Mouse (Mus musculus) embryo, embryonic 11 days (tissue): ENCODE measurements at regions not wholly inside any gene's neighbourhood (a gene's known extent, or its start where the extent isn't known, plus 50 kb on each side); places are given as distances from the start of the nearest gene placed in this dataset.

Experiments used
- DNase-seq: peaks from one replicate; pipeline ENCODE4 v3.0.0-alpha.2; 2015

DNA sequence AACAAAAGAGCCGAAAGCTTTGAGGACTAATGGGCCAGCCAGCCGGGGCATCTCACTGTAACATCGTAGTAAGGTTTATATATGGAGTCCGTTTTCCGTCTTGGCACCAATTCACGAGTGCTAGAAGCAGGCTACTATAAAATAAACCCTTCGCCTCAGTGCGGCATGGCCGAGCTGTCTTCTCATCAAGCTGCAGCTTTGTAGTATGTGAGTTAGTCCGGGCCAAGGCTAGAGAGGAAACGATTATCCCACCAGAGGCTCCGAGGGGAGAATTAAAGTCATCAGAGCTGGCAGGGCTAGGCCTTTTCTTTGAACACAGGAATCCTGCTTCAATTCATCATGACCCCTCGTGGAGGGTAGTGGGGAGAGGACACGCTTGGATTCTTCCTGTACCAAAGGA, 138.9 kb upstream of the Arglu1 start:
- DNase-seq, result no peak

DNA sequence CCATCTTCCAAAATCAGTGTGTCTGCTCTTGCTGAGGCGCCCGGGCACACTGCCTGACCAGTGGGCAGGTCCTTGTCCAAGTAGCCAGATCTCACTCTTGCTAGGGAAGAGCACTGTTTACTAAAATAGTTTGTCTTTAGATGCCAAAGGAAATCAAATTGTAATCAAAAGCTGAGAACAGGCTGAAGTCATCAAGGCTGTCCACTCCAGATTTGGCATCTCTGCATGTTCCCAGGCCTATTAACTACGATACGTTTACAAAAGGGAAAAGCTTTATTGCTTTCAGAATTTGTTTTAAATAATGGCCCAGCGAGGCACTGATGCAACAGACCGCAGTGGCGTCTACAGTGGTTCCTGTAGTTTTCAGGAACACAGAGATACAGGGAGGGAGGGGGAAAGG, 137.2 kb upstream of the Arglu1 start:
- no peak for DNase-seq

DNA sequence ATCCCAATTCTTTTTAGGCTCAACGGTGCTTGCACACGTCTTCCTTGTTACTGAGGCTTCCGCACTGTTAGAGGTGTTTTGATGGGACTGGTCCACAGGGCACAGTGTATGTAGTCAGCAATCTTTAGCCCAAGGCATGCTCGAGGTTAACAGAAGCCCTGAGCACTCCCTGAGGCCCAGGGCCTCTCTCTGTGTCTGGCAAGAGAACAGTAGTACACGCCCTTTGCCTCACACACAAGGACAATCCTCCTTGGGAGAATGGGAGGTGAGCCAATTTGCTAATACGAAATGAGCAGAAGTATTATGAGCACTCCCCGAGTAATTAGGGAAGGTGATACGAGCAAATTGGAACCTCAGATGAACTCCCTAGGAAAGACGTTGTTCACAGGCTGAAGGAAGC, 136.5 kb upstream of the Arglu1 start:
- no peak for DNase-seq

DNA sequence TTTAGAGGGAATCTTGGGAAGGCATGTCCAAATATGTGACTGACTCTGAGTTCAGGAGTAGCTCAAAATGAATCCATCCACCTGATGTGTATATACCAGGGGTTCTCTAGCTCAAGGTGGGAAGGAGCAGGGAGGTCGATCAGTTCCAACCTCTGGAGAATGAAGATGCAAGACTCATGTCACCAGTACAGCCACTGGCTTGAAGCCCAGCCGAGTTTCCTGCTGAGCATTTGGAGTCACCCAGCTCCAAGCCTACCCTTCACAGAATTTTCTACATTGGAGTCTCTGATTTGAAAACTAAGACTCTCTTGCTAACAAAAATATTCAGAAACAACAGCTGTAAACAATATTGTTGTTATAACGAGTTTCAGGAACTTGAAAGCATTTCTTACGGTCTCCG, 134.6 kb upstream of the Arglu1 start:
- DNase-seq, result no peak

DNA sequence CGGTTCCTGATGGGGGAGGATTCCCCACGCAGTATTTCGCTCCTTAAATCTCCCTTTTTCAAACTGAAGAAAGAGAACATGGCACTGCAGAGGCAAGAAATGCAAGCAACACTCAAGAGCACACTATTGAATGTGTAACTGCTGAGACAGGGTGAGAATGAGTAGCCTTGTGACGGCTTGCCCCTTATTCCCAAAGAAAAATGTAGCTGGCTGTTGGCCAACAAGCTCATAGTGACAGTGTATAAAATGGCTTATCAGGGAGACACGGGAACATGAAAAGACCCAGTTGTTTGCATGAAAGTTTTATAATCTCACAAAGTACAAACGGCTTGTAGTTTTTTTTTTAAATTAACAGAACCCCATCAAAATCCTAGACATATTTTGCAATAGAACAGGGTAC, 130.8 kb upstream of the Arglu1 start:
- DNase-seq, result no peak

DNA sequence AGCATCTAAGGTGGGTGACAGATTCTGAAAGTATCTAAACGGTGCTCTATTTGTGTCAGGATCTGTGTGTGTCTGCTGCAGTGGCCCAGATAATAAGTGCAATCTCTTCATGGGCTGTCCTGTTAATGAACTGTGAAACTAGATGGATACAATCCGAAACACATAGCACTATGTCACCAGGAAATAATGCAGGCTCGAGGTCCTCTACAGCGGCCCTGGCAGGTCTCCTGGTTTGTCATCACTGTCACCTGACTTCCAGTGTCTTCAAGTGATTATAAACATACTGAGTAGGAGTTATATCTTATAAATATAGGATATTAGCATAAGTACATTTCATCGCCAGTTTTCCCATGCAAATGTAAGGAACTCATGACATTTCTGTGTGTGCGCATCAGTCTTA, 130.3 kb upstream of the Arglu1 start:
- DNase-seq, result no peak

DNA sequence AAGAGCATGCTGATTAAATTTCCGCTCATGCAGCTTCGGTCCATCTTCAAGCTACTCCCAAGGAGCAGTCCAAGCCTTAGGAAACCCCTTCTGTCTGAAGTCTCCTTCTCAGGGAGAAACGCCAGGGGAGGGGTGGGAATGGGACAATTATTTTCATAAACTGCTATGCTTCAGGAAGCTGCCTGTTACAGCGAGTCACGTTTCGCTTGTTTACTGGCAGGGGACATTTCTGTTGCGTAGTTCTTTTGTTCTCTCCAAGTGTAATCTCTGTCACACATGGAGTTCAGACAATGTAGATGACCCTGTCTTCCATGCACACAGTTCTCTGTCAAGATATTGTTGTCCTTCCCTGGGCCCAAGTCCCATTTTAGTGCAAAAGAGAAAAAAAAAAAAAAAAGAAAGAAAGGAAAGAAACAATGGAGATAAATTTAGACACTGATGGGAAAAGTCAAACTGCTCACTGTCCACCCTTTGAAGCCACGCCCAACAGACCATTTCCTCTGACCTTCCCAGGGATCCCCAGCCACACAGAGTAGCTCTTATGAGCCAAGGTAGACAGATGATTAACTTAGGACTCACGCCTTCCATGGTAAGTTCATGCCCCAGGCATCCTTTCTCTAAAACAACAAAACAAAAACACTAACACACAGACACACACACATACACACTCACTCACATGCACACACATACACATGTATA, 129.1 kb upstream of the Arglu1 start:
- DNase-seq, result no peak

DNA sequence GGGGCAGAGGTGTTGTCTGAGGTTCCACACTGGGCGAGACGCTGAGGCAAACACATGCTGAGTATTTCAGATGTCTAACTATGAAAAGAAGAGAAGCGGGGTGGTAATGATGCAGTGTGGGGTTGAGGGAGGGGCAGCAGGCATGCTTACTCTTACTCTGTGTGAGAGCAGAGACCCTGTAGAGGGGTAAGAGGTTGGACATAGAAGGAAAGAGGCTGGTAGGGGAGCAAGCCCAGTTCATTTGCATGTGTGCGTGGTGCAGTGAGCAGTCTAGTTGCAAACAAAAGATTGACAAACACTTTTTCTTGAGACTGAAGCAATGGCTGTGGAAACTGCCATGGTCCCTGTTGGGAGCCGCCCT, 122.5 kb upstream of the Arglu1 start:
- no peak for DNase-seq

DNA sequence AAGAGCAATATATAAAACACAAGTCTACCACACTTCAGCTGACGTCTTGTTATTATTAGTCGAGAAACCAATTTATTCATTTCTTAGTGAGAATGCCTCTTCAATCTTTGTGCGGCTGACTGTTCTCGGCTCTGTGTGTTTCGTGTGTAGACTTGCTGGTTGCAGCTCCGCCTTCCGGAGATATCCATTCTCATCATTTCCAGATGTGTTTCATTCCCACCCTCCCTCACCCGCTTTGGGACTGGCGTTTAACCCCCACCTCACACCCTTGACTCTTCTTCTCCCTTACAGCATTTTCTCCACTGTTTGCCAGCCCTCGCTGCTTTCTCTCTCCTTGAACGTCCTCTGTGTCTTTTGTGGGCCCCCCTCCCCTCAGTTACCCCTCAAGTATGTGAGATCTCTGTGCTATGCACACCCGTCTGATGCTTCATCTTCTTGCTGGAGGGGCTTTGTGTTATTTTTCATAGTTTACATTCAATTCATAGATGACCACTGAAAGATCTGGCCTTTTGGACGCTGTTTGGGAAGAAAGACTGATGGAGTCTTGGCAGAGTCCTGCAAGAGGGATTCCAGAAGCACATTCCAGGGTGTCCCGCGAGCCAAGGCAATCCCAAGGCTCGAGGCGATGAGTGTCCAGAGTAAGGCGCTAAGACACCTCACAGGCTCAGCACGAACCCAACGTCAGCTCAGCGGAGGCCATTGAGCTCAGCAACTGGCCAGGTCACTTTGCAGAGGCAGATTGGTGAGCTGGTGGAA, 121.9 kb upstream of the Arglu1 start:
- peak; percentile 44 for DNase-seq

DNA sequence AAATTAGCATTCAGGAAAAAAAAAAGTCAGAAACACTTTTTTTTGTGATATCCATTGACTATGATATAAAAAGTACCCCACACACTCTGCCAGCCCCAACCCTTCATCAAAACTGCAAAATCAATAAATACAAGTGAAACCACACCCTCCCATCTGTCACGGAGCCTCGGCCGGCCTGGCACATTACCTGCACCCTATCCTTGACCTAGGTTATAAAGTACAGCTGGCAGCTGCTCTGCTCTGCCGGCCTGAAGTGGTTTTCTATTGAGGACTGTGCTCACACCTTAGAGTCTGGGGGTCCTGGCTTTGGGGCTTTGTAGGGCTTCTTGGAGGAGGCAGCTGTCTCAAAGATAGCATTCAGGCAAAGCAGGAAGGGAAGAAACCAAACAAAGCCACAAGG, 120.6 kb upstream of the Arglu1 start:
- DNase-seq, result no peak

DNA sequence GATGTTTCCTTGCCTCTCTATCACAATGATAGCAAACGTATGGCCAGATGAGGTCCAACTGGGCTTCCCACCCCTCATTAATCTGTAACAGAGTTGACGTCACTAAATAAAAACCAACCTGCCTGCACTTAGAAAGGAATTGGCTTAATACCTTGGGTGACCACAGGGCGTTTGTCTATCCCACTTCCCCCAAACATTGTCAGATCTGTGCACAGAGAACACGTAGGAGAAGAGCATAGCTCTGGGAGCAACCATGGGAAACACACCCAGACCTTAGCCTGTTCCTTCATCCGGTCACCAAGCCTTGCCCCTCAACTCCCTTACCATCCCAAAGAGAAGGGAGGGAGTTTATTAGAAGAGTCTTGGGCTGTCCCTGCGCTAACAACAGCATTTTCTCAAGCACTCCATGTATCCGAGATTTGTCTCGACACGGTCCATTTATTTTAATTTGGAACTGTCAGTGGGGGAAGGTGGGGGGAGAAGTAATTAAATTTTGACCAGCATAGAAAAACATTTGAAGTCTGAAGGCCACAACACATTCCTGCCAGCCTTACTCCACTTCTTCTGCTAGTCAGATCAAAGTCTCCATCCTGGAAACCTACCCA, 119.6 kb upstream of the Arglu1 start:
- DNase-seq, result no peak

DNA sequence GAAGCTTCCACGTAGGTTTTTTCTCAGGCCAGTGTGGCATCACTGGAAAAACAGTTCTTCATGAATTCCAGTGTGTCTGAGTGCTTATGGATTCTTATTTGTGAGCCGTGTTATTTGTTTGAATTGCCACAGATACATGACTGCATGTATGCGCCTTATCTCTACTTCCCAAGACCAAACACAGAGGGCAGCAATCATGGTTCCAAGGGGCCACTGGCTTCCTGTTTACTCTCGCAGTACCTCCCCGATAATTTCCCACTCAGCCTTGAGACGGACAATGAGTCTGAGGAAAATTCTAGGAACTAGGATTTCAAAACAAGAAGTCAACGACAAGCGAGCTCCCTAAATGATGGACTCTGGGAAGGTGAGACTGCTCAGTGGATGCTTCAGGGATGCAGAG, 119.0 kb upstream of the Arglu1 start:
- no peak for DNase-seq

DNA sequence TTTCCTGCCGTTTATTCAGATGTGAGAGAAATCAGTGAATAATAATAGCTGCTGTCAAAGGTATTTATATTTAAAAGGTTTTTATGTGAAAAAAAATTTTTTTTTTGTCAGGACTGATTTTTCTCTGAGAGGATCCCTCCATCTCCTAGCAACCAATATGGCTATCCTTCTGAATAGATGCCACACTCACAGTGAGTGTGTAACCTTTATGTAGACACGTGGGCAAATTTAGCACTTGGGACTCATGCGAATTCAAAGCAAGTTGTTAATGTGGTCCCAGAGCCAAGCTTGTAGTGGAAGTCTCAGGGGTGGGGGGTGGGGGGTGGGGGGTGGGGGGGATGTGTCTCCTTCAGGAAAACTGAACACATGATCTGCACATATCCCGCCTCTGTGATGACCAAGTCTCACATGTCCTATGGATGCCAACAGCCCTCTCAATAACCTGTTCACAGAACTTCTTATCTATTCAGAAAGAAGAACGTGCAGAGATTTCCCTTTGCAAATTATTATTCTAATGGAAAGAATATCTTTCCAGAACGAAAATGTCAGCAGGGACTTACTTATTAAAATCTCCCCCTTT, 112.5 kb upstream of the Arglu1 start:
- DNase-seq, result no peak

DNA sequence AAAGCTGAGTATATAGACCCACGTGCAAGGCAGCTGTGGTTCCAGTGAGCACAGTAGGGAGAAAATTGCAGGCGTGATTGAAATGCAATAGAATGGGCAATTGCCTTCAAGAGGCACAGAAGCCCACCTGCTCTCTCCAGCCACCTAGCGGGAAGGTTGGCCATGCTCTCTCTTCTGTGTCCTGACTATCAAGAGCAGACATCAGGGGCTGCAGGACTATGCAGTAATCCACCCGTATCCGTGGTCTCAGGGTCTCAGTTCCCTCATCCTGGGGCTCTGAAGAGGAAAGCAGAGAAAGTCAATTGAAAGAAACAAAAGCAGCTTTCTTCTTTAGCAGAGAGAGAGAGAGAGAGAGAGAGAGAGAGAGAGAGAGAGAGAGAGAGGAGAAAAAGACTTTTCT, 112.0 kb upstream of the Arglu1 start:
- DNase-seq, result no peak

DNA sequence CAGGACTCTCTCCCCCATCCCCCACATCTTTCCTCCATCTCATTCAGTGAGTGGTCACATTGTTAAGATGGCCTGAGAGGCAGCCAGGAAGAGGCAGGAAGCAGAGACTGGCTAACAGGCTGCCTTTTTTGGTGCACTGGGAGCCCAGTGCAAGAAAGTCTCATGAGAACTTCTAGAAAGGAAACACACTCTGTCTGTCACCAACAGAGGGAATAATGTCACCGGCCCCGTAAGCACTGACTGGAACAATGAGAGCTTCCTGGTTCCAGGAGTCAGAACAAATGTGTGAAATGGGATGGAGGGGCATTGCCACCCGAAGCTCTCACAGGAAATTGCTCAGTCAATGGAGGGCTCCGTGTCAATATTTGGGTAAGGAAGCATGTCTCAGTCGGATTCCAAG, 111.3 kb upstream of the Arglu1 start:
- DNase-seq, result no peak

DNA sequence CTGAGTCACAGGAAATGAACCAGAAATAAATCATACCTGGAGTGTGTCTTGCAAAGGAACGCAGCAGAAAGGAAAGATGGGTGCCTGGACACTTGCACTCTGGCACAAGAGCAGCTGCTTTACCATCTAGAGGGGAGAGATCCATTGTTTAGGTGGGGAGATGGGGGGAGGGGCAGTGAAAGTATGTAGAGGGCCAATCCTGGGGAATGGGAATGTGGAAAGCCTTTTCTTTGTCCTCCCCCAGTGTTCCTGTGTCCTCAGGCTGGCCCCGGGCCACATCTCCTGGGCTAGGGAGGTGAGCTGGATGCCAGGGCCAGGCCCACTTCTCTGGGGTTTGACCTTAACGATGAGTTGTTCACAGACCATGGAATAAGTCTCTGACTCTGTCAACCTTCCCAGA, 107.2 kb upstream of the Arglu1 start:
- no peak for DNase-seq

DNA sequence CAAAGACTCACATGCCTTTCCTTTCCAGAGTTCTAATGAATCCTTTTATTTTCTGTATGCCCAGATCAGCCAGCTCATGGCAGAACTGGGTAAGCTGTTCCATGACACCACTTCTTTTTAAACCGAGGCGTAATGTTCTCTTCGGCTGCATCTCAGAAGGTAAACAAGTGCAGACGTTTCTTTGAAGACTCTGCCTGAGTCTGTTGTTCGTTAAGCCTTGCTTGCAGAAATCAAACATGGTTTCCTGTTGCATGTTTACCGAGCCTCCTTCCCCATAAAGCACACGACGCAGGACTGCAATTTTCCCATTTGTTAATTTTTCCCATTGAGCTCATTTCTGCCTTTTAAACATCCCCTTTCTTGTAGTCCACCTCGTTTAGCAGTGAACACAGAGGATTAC, 106.6 kb upstream of the Arglu1 start:
- DNase-seq, result no peak

DNA sequence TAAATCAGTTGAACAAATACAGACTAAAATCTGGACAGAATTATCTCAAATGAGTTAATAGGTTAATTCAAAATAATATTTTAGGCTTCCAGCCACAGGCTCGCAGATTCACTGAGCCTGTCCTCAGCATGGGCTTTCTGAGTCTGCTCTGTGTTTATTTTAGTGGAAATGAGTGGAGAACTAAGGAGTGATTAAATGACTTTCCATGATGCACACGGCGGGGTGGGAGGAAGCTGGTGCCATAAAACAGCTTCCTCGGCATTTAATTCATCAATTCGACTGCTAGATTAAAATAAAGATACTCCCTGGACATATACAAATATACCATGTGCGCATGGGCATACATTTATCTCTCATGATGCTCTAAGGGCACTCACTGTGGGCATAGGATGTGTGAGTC, 104.4 kb upstream of the Arglu1 start:
- no peak for DNase-seq

DNA sequence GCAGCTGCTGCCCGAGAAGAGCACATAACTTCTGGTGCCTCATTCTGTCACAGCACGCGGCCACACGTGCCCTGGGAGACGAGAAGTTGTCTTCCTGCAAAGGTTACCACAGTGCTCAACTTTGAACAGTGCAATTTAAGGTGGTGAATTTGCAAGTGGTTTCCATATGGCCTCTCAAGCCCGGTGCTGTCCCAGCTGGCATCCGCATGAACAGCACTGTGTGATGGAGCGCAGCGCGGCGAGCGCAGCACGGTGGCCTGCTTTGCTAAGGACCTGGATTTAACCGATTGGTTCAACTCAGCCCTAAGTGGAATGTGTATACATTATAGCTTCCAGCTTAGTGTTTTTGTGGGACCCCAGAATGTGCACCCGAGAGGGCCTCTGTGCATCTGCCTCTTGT, 89.6 kb upstream of the Arglu1 start:
- peak; percentile 46 for DNase-seq

DNA sequence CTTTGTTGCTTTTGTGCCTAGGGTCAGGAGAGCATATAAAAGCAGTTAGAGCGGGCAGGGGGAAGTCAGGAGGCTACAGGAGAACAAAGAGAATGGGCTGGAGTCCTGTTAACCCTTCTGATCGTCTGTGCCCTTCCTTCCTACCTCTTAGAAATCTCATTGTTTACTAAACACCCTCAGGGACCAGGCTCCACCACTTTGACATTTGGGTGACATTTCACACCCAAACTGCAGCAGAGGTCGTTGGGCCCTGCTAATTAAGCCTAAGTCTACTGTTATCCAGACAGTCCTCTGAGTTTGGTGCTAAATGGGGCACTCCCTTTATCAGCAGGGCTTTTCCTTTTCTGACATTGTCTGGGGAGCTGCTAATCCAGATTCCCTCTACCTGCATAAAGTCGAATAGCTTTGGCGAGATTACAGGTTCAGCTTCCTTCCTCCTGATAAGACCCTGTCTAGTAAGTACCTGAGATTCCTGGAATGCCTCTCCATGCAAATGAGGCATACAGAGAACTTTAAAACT, 84.2 kb upstream of the Arglu1 start:
- DNase-seq, result no peak

DNA sequence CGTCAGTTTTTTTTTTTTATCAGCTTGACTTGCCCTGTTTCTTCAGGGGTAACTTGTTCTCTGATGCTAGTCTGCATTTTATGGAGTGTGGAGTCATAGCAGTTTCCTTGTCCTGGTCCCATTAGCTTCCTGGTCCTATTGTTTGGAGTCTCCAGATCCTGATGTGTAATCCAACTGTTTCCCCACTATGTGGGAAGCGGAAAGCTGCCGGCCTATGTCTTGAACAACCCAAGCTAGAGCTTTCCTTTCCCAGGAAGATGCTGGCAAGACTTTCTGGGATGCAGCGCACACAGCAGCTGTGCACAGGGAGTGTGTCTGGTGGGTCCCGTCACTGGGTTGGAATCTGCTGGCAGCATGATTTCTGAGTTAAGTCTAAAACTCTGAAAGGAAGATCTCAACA, 82.1 kb upstream of the Arglu1 start:
- DNase-seq, result no peak

DNA sequence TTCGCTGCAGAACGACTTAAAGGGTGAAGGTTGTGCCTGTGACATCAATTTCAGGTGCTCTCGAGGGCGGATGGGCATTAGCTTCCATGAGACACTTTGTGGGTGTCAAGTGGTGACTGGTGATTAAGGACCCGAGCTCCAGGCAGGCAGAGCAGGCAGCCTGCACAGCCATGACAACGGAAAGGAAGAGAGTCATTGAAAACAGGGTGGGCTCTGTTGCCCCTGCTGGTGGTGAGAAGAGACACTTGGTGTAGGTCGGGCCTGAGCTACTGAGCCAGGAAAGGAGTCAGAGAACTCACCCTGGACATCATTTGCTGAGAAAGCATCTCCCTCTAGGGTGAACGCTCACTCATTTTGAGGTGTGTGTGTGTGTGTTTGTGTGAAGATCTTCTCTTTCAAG, 80.1 kb upstream of the Arglu1 start:
- DNase-seq, result no peak

DNA sequence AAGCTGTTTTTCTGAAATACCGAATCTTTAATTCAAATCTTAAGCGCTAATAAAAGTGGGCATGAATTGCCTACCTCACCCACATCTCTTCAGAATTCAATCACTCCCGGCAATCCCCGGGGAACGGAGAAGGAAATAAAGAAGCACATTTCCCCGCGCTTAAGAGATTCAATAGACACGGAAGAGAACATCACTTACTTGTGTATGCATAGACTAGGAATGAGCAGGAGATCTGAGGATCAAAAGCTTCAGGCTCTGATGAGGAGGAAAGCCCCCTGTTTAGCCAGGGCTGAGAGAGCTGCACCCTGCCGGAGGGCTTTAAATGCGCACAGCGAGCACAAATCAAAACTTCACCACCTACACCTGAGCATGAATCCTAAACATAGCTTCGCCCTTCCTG, 72.0 kb upstream of the Arglu1 start:
- no peak for DNase-seq

DNA sequence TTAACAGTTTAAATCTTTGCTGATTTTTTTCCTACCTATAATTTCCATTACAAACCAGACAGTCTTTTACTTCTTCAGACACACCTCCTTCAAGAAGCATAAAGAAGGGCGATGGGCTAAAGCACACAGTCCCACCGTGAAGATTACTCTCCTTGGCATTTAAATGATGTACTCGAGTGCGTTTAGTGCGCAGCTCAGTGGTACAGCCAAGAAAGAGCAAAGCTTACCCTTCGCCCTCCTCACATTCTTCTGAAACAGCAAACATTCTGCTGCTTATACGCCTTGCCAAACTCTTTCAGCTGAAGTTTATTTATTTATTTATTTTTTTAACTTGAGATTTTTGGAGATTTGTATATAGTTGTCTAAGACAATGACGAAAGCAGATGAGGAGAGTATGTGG, 68.0 kb upstream of the Arglu1 start:
- DNase-seq, result no peak
